Mouse (Mus musculus) myocyte (in vitro differentiated cells): ENCODE data around the gene Slc25a44. TPM values are rescaled to one million over a fixed set of nuclear protein-coding genes. Genes with fewer than 3 reads are reported as not detected.
"Not testable (repeated sequence)": the region's sequence is repeated elsewhere in the genome, so short reads cannot be mapped to it uniquely, and the experiment has no call there.

Experiments used
- H3K27me3 ChIP-seq: one replicate; pipeline ENCODE4 v1.6.1; 2011; ENCODE audit not compliant: control insufficient read depth, insufficient read depth, insufficient read length
- H3K36me3 ChIP-seq: one replicate; pipeline ENCODE4 v1.6.1; 2011; ENCODE audit not compliant: control insufficient read depth, insufficient read depth
- H3K4me2 ChIP-seq: one replicate; pipeline ENCODE4 v1.6.1; 2011; ENCODE audit warnings: low read depth, control low read depth
- H3K4me3 ChIP-seq: one replicate; pipeline ENCODE4 v1.5.1; 2011; ENCODE audit warnings: mild to moderate bottlenecking, control low read depth, moderate library complexity
- H3K79me2 ChIP-seq: one replicate; pipeline ENCODE4 v1.6.1; 2011; ENCODE audit not compliant: control insufficient read depth, insufficient read depth
- H3ac ChIP-seq: one replicate; pipeline ENCODE4 v1.6.1; 2011; ENCODE audit not compliant: control insufficient read depth, insufficient read length
- CEBPB ChIP-seq: IDR thresholded peaks from 2 replicates; pipeline ENCODE4 v1.6.1; 2011; ENCODE audit warnings: mild to moderate bottlenecking, moderate library complexity; ENCODE audit not compliant: poor library complexity, insufficient read depth, severe bottlenecking
- E2F4 ChIP-seq: IDR thresholded peaks from one replicate; pipeline ENCODE4 v1.6.1; 2011; ENCODE audit warnings: mild to moderate bottlenecking, control low read depth, moderate library complexity; ENCODE audit not compliant: insufficient read depth
- MAX ChIP-seq: IDR thresholded peaks from one replicate; pipeline ENCODE4 v1.6.1; 2011; ENCODE audit warnings: low read depth, mild to moderate bottlenecking, control low read depth
- MYOD1 ChIP-seq, 3 experiments: IDR thresholded peaks; one replicate each; pipeline ENCODE4 v1.6.1; 2011; ENCODE audit warnings: control low read depth in 2 of 3, low read depth in 2 of 3, mild to moderate bottlenecking in 2 of 3, moderate library complexity in 1 of 3; ENCODE audit not compliant: insufficient read length in 2 of 3, control insufficient read depth in 1 of 3
- MYOG ChIP-seq, 3 experiments: IDR thresholded peaks; one replicate each; pipeline ENCODE4 v1.6.1; 2011; ENCODE audit warnings: control low read depth in 2 of 3, low read depth in 2 of 3, mild to moderate bottlenecking in 2 of 3; ENCODE audit not compliant: insufficient read length in 2 of 3, control insufficient read depth in 1 of 3, insufficient read depth in 1 of 3
- POLR2A ChIP-seq: IDR thresholded peaks from one replicate; pipeline ENCODE4 v1.6.1; 2011; ENCODE audit warnings: low read depth, mild to moderate bottlenecking, control low read depth, moderate library complexity; ENCODE audit not compliant: insufficient read length
- POLR2AphosphoS2 ChIP-seq: IDR thresholded peaks from one replicate; pipeline ENCODE4 v1.6.1; 2011; ENCODE audit warnings: low read depth, control low read depth; ENCODE audit not compliant: insufficient read length
- REST ChIP-seq: IDR thresholded peaks from one replicate; pipeline ENCODE4 v1.6.1; 2011; ENCODE audit warnings: mild to moderate bottlenecking, control low read depth, moderate library complexity; ENCODE audit not compliant: insufficient read depth, insufficient read length
- SRF ChIP-seq: IDR thresholded peaks from one replicate; pipeline ENCODE4 v1.6.1; 2011; ENCODE audit warnings: low read depth; ENCODE audit not compliant: control insufficient read depth, insufficient read length
- TCF12 ChIP-seq: IDR thresholded peaks from one replicate; pipeline ENCODE4 v1.6.1; 2011; ENCODE audit warnings: mild to moderate bottlenecking, control low read depth; ENCODE audit not compliant: poor library complexity, insufficient read depth, severe bottlenecking
- TCF3 ChIP-seq: IDR thresholded peaks from one replicate; pipeline ENCODE4 v1.6.1; 2011; ENCODE audit warnings: low read depth, control low read depth; ENCODE audit not compliant: insufficient read length
- USF1 ChIP-seq: IDR thresholded peaks from one replicate; pipeline ENCODE4 v1.6.1; 2011; ENCODE audit warnings: low read depth, mild to moderate bottlenecking, control low read depth, moderate library complexity
- polyA plus RNA-seq: library from polyadenylated mRNA; unstranded; fragments of >200 nt; fragmentation: generic; extraction: Trizol; gene quantifications from one replicate; pipeline ENCODE4 v1.2.1, GENCODE M21; 2012; ENCODE audit warnings: missing spikeins

Slc25a44 gene
- polyA plus RNA-seq, 1 experiment, result 19.3 TPM

- TF ChIP-seq SRF, result no peak
- no peak for TF ChIP-seq USF1
- TF ChIP-seq TCF12, result no peak
- TF ChIP-seq MYOD1 (IDR thresholded peaks at IDR 0.05; ENCODE audit: control insufficient read depth in 1 of 3, insufficient read length in 2 of 3, low read depth in 2 of 3), result no peak
- TF ChIP-seq MAX, result no peak
- no peak for TF ChIP-seq MYOG (IDR thresholded peaks at IDR 0.05; ENCODE audit: control insufficient read depth in 1 of 3, insufficient read depth in 1 of 3, insufficient read length in 2 of 3, low read depth in 2 of 3)
- TF ChIP-seq TCF3, result no peak
- TF ChIP-seq E2F4, result no peak
- no peak for TF ChIP-seq POLR2AphosphoS2
- TF ChIP-seq CEBPB, result no peak
- TF ChIP-seq REST, result no peak
- TF ChIP-seq POLR2A, result no peak
- no peak within 1 kb of the TSS for H3K4me2 ChIP-seq
- H3K79me2 ChIP-seq, result no peaks in the 10 kb centered on the region
- no peaks in the 10 kb centered on the region for H3K36me3 ChIP-seq
- H3K27me3 ChIP-seq, result no peaks in the 10 kb centered on the region
- H3K4me3 ChIP-seq, result no peak within 1 kb of the TSS
- no peak within 1 kb of the TSS for H3ac ChIP-seq
These were observed 40.6 kb downstream of the Slc25a44 start, which contains the start of gene Bglap for GRCm38 (mm10) chr3:88384364-88384763. Gene Bglap, minus strand, starts transcription at chr3:88384464.

- H3K27me3 ChIP-seq, H3K36me3 ChIP-seq, H3K4me2 ChIP-seq, H3ac ChIP-seq, H3K79me2 ChIP-seq, H3K4me3 ChIP-seq: not testable (repeated sequence)
These were observed 42.6 kb downstream of the Slc25a44 start for GRCm38 (mm10) chr3:88382383-88382782.

GRCm38 (mm10) chr3:88381389-88382315, 43.3 kb downstream of the Slc25a44 start:
- not testable (repeated sequence) for H3K27me3 ChIP-seq, H3K36me3 ChIP-seq, H3K79me2 ChIP-seq, H3K4me3 ChIP-seq, H3ac ChIP-seq
- H3K4me2 ChIP-seq, result peak overlapping the region; percentile 34

GRCm38 (mm10) chr3:88378599-88378998, 46.3 kb downstream of the Slc25a44 start, which contains the start of gene Bglap2:
Gene Bglap2, minus strand, starts transcription at chr3:88378699.
- not testable (repeated sequence) for H3K4me2 ChIP-seq, H3K79me2 ChIP-seq, H3K27me3 ChIP-seq, H3ac ChIP-seq, H3K4me3 ChIP-seq, H3K36me3 ChIP-seq
- TF ChIP-seq MYOG (IDR thresholded peaks at IDR 0.05; ENCODE audit: control insufficient read depth in 1 of 3, insufficient read depth in 1 of 3, insufficient read length in 2 of 3, low read depth in 2 of 3), result peak in 1 of 3 experiments; percentile 4

- not testable (repeated sequence) for H3K36me3 ChIP-seq, H3K27me3 ChIP-seq, H3K4me3 ChIP-seq, H3ac ChIP-seq, H3K79me2 ChIP-seq
- peak overlapping the region; percentile 60 for H3K4me2 ChIP-seq
These were observed 48.3 kb downstream of the Slc25a44 start for GRCm38 (mm10) chr3:88376644-88377043.

- H3K27me3 ChIP-seq, H3ac ChIP-seq, H3K4me3 ChIP-seq, H3K79me2 ChIP-seq, H3K36me3 ChIP-seq: not testable (repeated sequence)
- H3K4me2 ChIP-seq, result peak overlapping the region; percentile 60
These were observed 49.0 kb downstream of the Slc25a44 start for GRCm38 (mm10) chr3:88375750-88376626.

GRCm38 (mm10) chr3:88372643-88373042, 52.3 kb downstream of the Slc25a44 start, which contains the start of gene Bglap3:
Gene Bglap3, minus strand, starts transcription at chr3:88372743.
- not testable (repeated sequence) for H3ac ChIP-seq, H3K4me2 ChIP-seq, H3K4me3 ChIP-seq, H3K79me2 ChIP-seq, H3K36me3 ChIP-seq, H3K27me3 ChIP-seq

- H3K4me3 ChIP-seq, H3ac ChIP-seq, H3K4me2 ChIP-seq, H3K27me3 ChIP-seq, H3K36me3 ChIP-seq, H3K79me2 ChIP-seq: not testable (repeated sequence)
These were observed 56.4 kb downstream of the Slc25a44 start for GRCm38 (mm10) chr3:88368511-88368910.

GRCm38 (mm10) chr3:88367517-88367916, 57.4 kb downstream of the Slc25a44 start:
- not testable (repeated sequence) for H3ac ChIP-seq, H3K36me3 ChIP-seq, H3K27me3 ChIP-seq, H3K4me3 ChIP-seq, H3K4me2 ChIP-seq, H3K79me2 ChIP-seq
